Mouse (Mus musculus) embryonic fibroblast, embryonic 13.5 days (primary cell): ENCODE results near the gene Clpp. TPM values are rescaled to one million over a fixed set of nuclear protein-coding genes. Genes with fewer than 3 reads are reported as not detected.
A peak's percentile ranks its signal among the peaks of the same experiment; 100 is the strongest.

Experiments used
- H3K27ac ChIP-seq: 2 replicates; pipeline ENCODE4 v1.5.1; 2012; ENCODE audit warnings: low read length, control low read depth, inconsistent platforms; ENCODE audit not compliant: insufficient read depth
- H3K4me1 ChIP-seq: 2 replicates; pipeline ENCODE4 v1.6.1; 2011; ENCODE audit warnings: low read length; ENCODE audit not compliant: control insufficient read depth, insufficient read depth
- H3K4me3 ChIP-seq: 2 replicates; pipeline ENCODE4 v1.5.1; 2011; ENCODE audit warnings: mild to moderate bottlenecking, control low read depth, low read length; ENCODE audit not compliant: insufficient read depth
- CTCF ChIP-seq: IDR thresholded peaks from 2 replicates; pipeline ENCODE4 v1.5.1; 2011; ENCODE audit warnings: mild to moderate bottlenecking, control low read depth, low read length, moderate library complexity, borderline replicate concordance; ENCODE audit not compliant: insufficient read depth
- POLR2A ChIP-seq: IDR thresholded peaks from 2 replicates; pipeline ENCODE4 v1.6.1; 2011; ENCODE audit warnings: low read depth, mild to moderate bottlenecking, control low read depth, low read length, moderate library complexity
- polyA plus RNA-seq: library from polyadenylated mRNA; stranded (reverse); fragments of >200 nt; gene quantifications from 2 replicates; pipeline ENCODE4 v1.2.4, GENCODE M21; 2011; ENCODE audit warnings: low read depth; ENCODE audit not compliant: missing spikeins, insufficient read length

The Clpp gene
- polyA plus RNA-seq, 1 experiment: 49.5 TPM

GRCm38 (mm10) chr17:56986105-56986805 lies 3.9 kb upstream of the Clpp start:
- H3K4me1 ChIP-seq: no peaks in the 10 kb centered on the region
- no peak overlapping the region for H3K27ac ChIP-seq
- TF ChIP-seq POLR2A: no peak
- TF ChIP-seq CTCF: no peak
- H3K4me3 ChIP-seq: no peak overlapping the region

- Histone ChIP-seq H3K27ac (no peak overlapping the region), H3K4me1 (no peaks in the 10 kb centered on the region), H3K4me3 (no peak overlapping the region)
- no peak for TF ChIP-seq CTCF
- no peak for TF ChIP-seq POLR2A
These were observed 1.7 kb upstream of the Clpp start for GRCm38 (mm10) chr17:56988441-56988840.

GRCm38 (mm10) chr17:56988921-56989430 lies 1.1 kb upstream of the Clpp start:
- H3K4me3 ChIP-seq: no peak overlapping the region
- H3K27ac ChIP-seq: no peak overlapping the region
- no peaks in the 10 kb centered on the region for H3K4me1 ChIP-seq
- TF ChIP-seq CTCF (no peak), POLR2A (no peak)

- Histone ChIP-seq H3K4me1 (no peaks in the 10 kb centered on the region), H3K27ac (peak overlapping the region; percentile 34; the same call in 1 of the 2 replicates), H3K4me3 (peak overlapping the region; percentile 66)
- no peak for TF ChIP-seq CTCF
- TF ChIP-seq POLR2A: peak; percentile 76; the same call in 1 of the 2 replicates
These were observed 514 bp upstream of the Clpp start for GRCm38 (mm10) chr17:56989467-56990114.

- Histone ChIP-seq H3K4me1 (no peaks in the 10 kb centered on the region), H3K4me3 (peak overlapping the region; percentile 66), H3K27ac (no peak overlapping the region)
- TF ChIP-seq POLR2A: no peak
- no peak for TF ChIP-seq CTCF
These were observed 861 bp downstream of the Clpp start for GRCm38 (mm10) chr17:56990966-56991365.

- H3K27ac ChIP-seq: no peak overlapping the region
- no peak overlapping the region for H3K4me3 ChIP-seq
- TF ChIP-seq CTCF (no peak), POLR2A (no peak)
- H3K4me1 ChIP-seq: 0 out of 2 replicates have a peak, but pooled peaks cover 2% of the 10 kb centered on the region
These were observed 4.9 kb downstream of the Clpp start for GRCm38 (mm10) chr17:56995046-56995445.

- Histone ChIP-seq H3K27ac (no peak overlapping the region), H3K4me1 (peaks cover 9% of the 10 kb centered on the region), H3K4me3 (no peak overlapping the region)
- TF ChIP-seq POLR2A: no peak
- no peak for TF ChIP-seq CTCF
These were observed 6.4 kb downstream of the Clpp start for GRCm38 (mm10) chr17:56996506-56996905.

- H3K27ac ChIP-seq: no peak within 1 kb of the TSS
- TF ChIP-seq POLR2A (peak; percentile 82), CTCF (no peak)
- peaks cover 11% of the 10 kb centered on the region for H3K4me1 ChIP-seq
- peak within 1 kb of the TSS; percentile 63 for H3K4me3 ChIP-seq
These were observed 7.0 kb downstream of the Clpp start, which contains the start of gene Alkbh7 for GRCm38 (mm10) chr17:56997029-56997667. Gene Alkbh7 (plus strand): TSS chr17:56997339.

GRCm38 (mm10) chr17:56999414-56999813 lies 9.3 kb downstream of the Clpp start:
- peaks cover 11% of the 10 kb centered on the region for H3K4me1 ChIP-seq
- TF ChIP-seq CTCF: no peak
- TF ChIP-seq POLR2A: no peak
- no peak overlapping the region for H3K27ac ChIP-seq
- no peak overlapping the region for H3K4me3 ChIP-seq
